Mouse (Mus musculus): ENCODE data around the gene Defb20. TPM values are rescaled to one million over a fixed set of nuclear protein-coding genes. Genes with fewer than 3 reads are reported as not detected.

The Defb20 gene
- total and polyA plus RNA-seq, 2 experiments from 2014 or later: not detected

DNA sequence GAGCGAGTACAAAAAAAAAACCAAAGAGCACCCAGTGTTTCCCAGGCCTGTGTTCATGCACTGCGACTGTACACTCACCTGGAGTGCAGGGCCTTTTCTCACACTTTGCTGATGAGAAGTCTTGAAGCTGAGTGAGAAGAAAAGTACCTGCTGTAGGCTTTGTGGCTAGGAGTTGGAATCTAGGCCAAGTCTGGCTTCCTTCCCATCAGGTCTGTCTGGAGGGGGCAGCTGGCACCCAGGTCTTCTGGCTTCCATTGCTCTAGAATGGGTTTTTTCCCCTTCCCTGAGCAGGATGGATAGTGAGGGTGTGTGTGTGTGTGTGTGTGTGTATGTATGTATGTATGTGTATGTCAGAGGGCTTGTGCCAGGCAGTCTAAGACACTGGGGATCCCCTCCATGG is 37.0 kb upstream of the Defb20 start:
- no peak for DNase-seq (ENCODE audit: low spot score)
- no peaks in the 10 kb centered on the region for H3K36me3 ChIP-seq (ENCODE audit: insufficient read depth, low read length)
- H3K9me3 ChIP-seq (ENCODE audit: low read length): no peaks in the 10 kb centered on the region
- peaks cover 4% of the 10 kb centered on the region for H3K4me1 ChIP-seq (ENCODE audit: insufficient read depth, low read length)
- no peak overlapping the region for H3K4me2 ChIP-seq (ENCODE audit: low read depth, low read length)
- no peaks in the 10 kb centered on the region for H3K27me3 ChIP-seq (ENCODE audit: insufficient read depth, low read length)
- no peak overlapping the region for H3K27ac ChIP-seq
- no peak overlapping the region for H3K9ac ChIP-seq (replicated peaks; ENCODE audit: low read length)
- TF ChIP-seq CTCF (IDR thresholded peaks at IDR 0.05; ENCODE audit: low read depth): no peak
- no peak for ATAC-seq
- H3K4me3 ChIP-seq (ENCODE audit: low read length): no peak overlapping the region
- WGBS: 88% methylated on average over 2 of the region's 2 CpGs

DNA sequence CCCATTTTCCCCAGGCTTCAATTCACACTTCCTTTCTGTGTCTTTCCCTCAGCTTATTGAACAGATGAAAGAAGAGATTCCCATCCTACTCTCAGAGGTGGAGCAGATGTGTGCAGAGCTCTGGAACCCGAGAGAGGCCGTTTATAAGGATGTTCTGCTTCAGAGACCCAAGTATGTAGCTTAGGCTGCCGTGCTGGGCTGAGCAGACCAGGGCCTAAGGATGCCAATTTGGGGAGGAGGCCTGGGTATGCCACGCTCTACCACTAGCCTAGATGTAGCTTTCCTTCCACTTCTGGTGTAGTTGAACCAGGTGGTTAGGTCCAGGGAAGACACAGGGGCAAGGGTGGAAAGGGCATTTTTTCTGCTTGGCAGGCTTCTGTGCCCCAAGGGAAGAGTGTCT is 34.5 kb upstream of the Defb20 start:
- DNase-seq (ENCODE audit: low spot score) (no peak), ATAC-seq (no peak)
- Histone ChIP-seq H3K4me3 (ENCODE audit: low read length) (no peak overlapping the region), H3K9ac (replicated peaks; ENCODE audit: low read length) (no peak overlapping the region), H3K27ac (no peak overlapping the region), H3K9me3 (ENCODE audit: low read length) (no peaks in the 10 kb centered on the region), H3K36me3 (ENCODE audit: insufficient read depth, low read length) (no peaks in the 10 kb centered on the region), H3K4me2 (ENCODE audit: low read depth, low read length) (no peak overlapping the region), H3K27me3 (ENCODE audit: insufficient read depth, low read length) (no peaks in the 10 kb centered on the region), H3K4me1 (ENCODE audit: insufficient read depth, low read length) (peaks cover 4% of the 10 kb centered on the region)
- 59% methylated on average over 4 of the region's 4 CpGs for WGBS
- no peak for TF ChIP-seq CTCF (IDR thresholded peaks at IDR 0.05; ENCODE audit: low read depth)

DNA sequence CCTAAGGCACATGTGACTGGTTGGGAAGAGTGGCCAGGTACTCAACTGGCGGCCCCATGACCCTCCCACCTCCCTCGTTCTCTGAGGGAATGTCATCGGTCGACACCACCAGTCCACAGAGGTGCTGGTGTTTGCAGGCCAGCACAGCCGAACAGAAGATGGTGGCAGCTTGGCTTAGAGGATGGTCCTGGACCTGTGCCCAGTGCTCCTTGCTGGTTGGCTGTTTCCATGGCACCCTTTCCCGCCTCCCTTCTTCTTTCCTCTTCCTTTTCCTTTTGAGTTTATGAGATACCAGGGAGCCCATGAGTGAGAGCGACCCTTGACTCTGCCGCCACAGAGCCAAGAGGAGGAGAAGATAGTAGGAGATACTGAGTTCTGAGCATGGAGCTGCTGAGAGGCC is 33.6 kb upstream of the Defb20 start:
- WGBS: 72% methylated on average over 8 of the region's 8 CpGs
- Histone ChIP-seq H3K27me3 (ENCODE audit: insufficient read depth, low read length) (no peaks in the 10 kb centered on the region), H3K4me2 (ENCODE audit: low read depth, low read length) (no peak overlapping the region), H3K9me3 (ENCODE audit: low read length) (no peaks in the 10 kb centered on the region), H3K36me3 (ENCODE audit: insufficient read depth, low read length) (no peaks in the 10 kb centered on the region), H3K4me1 (ENCODE audit: insufficient read depth, low read length) (peaks cover 4% of the 10 kb centered on the region), H3K4me3 (ENCODE audit: low read length) (no peak overlapping the region), H3K9ac (replicated peaks; ENCODE audit: low read length) (no peak overlapping the region), H3K27ac (no peak overlapping the region)
- ATAC-seq (no peak), DNase-seq (ENCODE audit: low spot score) (peak; percentile 59)
- no peak for TF ChIP-seq CTCF (IDR thresholded peaks at IDR 0.05; ENCODE audit: low read depth)

DNA sequence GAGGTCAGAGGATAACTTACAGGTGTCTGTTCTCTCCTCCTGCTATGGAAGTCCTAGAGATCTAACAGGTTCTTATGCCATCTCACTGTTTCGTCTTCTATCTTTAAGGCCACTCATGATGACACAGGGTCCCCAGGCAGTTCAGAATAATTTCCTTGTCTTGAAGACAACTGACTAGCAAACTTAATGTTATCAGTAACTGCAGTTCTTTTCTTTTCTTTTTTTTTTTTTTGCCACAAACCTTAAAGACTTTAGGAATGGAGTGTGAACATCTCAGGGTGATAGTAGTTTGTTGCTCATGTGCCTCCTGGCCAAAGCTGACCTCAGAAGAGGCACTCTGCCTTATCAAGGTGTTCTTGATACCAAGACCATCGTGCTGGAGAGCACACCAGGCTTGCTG is 30.2 kb upstream of the Defb20 start:
- Histone ChIP-seq H3K4me1 (ENCODE audit: insufficient read depth, low read length) (peaks cover 4% of the 10 kb centered on the region), H3K4me2 (ENCODE audit: low read depth, low read length) (no peak overlapping the region), H3K36me3 (ENCODE audit: insufficient read depth, low read length) (no peaks in the 10 kb centered on the region), H3K4me3 (ENCODE audit: low read length) (no peak overlapping the region), H3K9me3 (ENCODE audit: low read length) (no peaks in the 10 kb centered on the region), H3K27ac (no peak overlapping the region), H3K9ac (replicated peaks; ENCODE audit: low read length) (no peak overlapping the region), H3K27me3 (ENCODE audit: insufficient read depth, low read length) (no peaks in the 10 kb centered on the region)
- ATAC-seq (no peak), DNase-seq (ENCODE audit: low spot score) (no peak)
- 74% methylated on average over 2 of the region's 2 CpGs for WGBS
- no peak for TF ChIP-seq CTCF (IDR thresholded peaks at IDR 0.05; ENCODE audit: low read depth)

DNA sequence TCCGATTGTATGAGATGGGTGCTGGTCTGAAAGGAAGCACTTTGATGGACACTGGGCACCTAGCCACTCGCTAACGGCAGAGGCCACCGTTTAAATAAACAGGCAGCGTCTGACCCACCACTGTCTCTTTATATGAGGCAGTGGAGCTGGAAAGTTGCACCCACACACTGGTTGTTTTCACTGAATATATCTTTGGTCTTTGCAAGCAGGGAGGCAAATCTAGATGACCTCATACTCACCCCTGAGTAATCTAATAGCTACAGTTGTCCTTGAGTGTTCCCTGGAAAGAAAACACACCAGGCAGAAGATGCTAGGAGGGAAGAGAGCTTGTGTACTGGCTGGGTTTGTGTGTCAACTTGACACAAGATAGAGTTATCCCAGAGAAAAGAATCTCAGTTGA is 29.4 kb upstream of the Defb20 start:
- no peak overlapping the region for H3K4me2 ChIP-seq (ENCODE audit: low read depth, low read length)
- H3K4me1 ChIP-seq (ENCODE audit: insufficient read depth, low read length): peaks cover 4% of the 10 kb centered on the region
- H3K36me3 ChIP-seq (ENCODE audit: insufficient read depth, low read length): no peaks in the 10 kb centered on the region
- no peaks in the 10 kb centered on the region for H3K27me3 ChIP-seq (ENCODE audit: insufficient read depth, low read length)
- ATAC-seq (no peak), DNase-seq (ENCODE audit: low spot score) (no peak)
- WGBS: 40% methylated on average over 5 of the region's 5 CpGs
- no peak overlapping the region for H3K27ac ChIP-seq
- no peak overlapping the region for H3K4me3 ChIP-seq (ENCODE audit: low read length)
- no peak for TF ChIP-seq CTCF (IDR thresholded peaks at IDR 0.05; ENCODE audit: low read depth)
- no peak overlapping the region for H3K9ac ChIP-seq (replicated peaks; ENCODE audit: low read length)
- no peaks in the 10 kb centered on the region for H3K9me3 ChIP-seq (ENCODE audit: low read length)

DNA sequence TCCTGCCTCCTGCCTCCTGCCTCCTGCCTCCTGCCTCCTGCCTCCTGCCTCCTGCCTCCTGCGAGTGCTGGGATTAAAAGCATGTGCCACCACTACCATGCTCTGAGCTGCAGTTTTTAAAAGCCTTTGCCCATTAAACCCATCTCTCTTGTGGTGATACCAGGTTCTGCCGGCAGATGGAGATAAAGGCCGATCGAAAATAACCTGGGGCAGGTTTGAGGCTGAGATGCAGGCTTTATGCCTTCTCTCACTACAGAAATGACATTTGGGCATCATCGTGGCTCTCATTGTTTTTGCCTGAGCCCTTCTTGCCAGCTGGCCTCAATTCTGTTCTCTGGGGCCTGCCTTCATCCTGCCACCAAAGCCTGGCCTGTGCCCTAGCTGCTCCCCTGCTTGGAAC is 26.6 kb upstream of the Defb20 start:
- Histone ChIP-seq H3K9ac (replicated peaks; ENCODE audit: low read length) (no peak overlapping the region), H3K27me3 (ENCODE audit: insufficient read depth, low read length) (no peaks in the 10 kb centered on the region), H3K36me3 (ENCODE audit: insufficient read depth, low read length) (no peaks in the 10 kb centered on the region), H3K9me3 (ENCODE audit: low read length) (no peaks in the 10 kb centered on the region), H3K4me1 (ENCODE audit: insufficient read depth, low read length) (no peaks in the 10 kb centered on the region), H3K4me2 (ENCODE audit: low read depth, low read length) (no peak overlapping the region), H3K4me3 (ENCODE audit: low read length) (no peak overlapping the region), H3K27ac (no peak overlapping the region)
- TF ChIP-seq CTCF (IDR thresholded peaks at IDR 0.05; ENCODE audit: low read depth): peak; percentile 78
- DNase-seq (ENCODE audit: low spot score): peak; percentile 81
- peak; percentile 46; the same call in 1 of the 2 replicates for ATAC-seq
- WGBS: 2% methylated on average over 5 of the region's 5 CpGs

DNA sequence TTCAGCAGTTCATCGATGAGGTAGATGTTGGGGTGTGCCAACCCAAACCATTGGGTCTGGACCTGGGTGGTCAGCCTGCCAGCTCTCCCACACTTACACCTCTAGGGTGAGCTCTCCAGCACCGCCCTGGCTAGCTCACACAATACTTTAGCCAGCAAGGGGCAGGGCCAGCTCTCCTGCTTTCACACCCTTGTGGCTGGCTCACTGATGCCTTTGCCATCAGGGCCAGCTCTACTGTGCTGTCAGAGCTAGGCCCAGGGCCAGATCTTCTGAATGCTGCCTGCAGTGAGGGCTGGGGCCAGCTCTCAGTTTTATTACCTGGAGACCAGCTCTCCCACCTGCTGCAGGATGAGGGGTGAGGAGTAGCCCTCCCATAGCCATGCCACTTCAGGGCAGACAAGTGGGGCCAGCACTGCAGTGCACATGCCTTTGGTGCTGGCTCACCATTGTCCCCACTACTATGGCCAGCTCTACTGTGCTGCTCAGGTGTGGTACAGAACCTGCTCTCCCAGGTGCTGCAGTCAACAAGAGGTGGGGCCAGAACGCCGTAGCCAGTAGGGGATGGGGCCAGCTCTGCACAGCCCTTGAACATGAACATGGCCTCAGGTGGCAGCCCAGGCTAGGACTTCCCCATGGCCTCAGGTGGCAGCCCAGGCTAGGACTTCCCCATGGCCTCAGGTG is 24.6 kb upstream of the Defb20 start:
- Histone ChIP-seq H3K4me1 (ENCODE audit: insufficient read depth, low read length) (no peaks in the 10 kb centered on the region), H3K27me3 (ENCODE audit: insufficient read depth, low read length) (no peaks in the 10 kb centered on the region), H3K9me3 (ENCODE audit: low read length) (no peaks in the 10 kb centered on the region), H3K4me3 (ENCODE audit: low read length) (no peak overlapping the region), H3K4me2 (ENCODE audit: low read depth, low read length) (no peak overlapping the region), H3K36me3 (ENCODE audit: insufficient read depth, low read length) (no peaks in the 10 kb centered on the region), H3K27ac (no peak overlapping the region), H3K9ac (replicated peaks; ENCODE audit: low read length) (no peak overlapping the region)
- no peak for TF ChIP-seq CTCF (IDR thresholded peaks at IDR 0.05; ENCODE audit: low read depth)
- peak; percentile 36 for ATAC-seq
- WGBS: 78% methylated on average over 4 of the region's 4 CpGs
- no peak for DNase-seq (ENCODE audit: low spot score)
